Mouse (Mus musculus) gastrocnemius, adult 18-20 months (tissue): Measurements from ENCODE around the gene 4933430I17Rik. TPM values are rescaled to one million over a fixed set of nuclear protein-coding genes. Genes with fewer than 3 reads are reported as not detected.
A peak's percentile ranks its signal among the peaks of the same experiment; 100 is the strongest.

ENCODE experiments used
- DNase-seq: peaks from one replicate; pipeline ENCODE4 v3.0.0; 2021; ENCODE audit warnings: low spot score
- total RNA-seq, 2 experiments: library from RNA; stranded (reverse); gene quantifications; 2 replicates each; pipeline ENCODE4 v1.2.3; 2021

The 4933430I17Rik gene
- total RNA-seq, 2 experiments from 2014 or later = 0.11 TPM; not detected in 1

DNA sequence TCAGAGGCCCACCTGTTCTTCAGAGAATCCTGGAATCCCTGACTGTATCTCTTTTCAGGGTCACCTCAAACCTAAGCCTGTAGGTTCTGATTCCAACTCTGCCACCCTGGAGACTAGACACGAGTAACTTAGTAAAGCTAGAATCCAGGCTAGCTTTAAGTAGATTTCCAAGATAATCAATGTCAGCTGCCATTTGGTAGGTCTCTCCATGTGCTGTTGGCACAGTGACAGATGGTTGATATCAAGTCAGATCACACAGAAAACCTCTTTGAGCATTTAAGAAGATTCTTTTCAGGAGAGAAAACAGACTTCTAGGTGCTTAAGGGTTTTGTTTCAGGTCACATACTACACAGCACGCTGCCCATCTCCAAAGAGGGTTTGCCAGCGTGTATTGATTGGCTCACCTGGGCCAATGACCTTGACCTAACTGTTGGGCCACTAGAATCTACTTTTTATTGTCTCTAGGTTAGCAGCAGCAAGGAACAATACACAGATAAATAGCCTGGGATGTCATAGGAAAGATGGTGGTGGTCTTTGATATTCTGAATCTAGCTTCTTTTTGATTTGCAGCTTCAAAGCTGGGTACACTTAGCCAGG lies 21.7 kb upstream of the 4933430I17Rik start, which contains the start of gene Hdhd3:
TSS of gene Hdhd3 (minus strand) at position 94 of the 597 bp plus-strand sequence.
- no peak for DNase-seq

- no peak for DNase-seq
Measured at GRCm38 (mm10) chr4:62505991-62506390, 19.2 kb upstream of the 4933430I17Rik start.

DNA sequence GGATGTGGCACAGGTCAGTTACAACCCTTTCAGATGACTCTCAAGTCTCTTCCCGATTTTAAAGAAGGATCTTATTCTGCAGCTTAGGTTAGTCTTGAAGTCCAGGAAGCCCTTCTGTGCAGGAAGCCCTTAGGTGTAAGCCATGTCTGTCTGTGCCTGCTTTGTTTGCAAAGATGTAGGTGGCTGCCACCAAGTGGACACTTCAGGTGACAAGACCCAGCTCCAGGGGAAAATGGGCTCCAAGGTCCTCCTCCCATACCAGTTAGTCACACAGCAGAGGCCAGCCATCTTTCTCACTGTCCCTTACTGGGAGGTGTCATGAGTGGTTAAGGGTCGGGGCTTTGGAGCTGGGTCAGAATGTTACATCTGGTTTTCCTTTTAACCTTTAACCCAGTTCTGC lies 18.4 kb upstream of the 4933430I17Rik start:
- DNase-seq = peak; percentile 30

GRCm38 (mm10) chr4:62508839-62509238 lies 16.3 kb upstream of the 4933430I17Rik start:
- DNase-seq = no peak

GRCm38 (mm10) chr4:62509946-62510345 lies 15.2 kb upstream of the 4933430I17Rik start:
- no peak for DNase-seq

DNA sequence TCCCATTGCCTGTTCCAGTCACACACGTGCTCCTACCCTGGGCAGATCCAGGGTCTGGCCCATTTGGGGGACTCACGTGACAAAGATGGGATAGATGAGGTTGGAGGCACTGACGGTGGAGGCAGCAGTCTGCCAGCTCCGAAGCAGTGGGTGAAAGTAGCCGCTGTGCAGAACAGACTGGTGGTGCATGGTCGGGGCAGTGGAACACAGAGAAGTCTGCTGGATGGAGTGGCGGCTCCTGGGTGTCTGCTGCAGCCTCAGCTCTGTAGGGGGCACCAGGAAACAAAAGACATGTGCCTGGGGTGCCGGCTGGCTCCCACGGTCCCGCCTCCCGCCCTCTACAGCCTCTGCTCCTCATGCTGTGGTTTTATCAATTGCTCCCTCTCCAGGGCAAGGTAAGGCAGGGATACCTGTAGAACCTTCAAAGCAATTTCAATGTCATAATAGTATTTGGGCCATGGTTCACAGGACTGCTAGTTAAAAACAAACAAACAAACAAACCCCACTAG lies 11.1 kb upstream of the 4933430I17Rik start:
- DNase-seq = no peak

DNA sequence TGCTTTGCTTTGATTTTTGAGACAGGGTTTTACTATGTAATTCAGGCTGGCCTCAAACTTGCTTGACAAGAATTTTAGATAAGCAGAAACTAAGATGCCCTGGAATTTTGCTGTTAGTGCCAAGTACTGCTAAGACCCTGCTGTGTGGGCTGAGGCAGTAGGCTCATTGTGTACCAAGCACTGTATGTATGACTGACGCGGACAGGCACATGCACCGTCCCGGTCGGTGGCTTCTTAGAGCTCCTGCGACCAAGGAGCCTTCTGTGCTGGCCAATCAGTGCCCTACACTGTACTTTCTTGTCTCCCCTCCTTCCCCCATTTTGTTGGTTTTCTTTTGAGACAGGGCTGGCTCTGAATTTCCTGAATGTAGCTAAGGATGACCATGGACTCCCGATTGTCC lies 10.2 kb upstream of the 4933430I17Rik start:
- no peak for DNase-seq

GRCm38 (mm10) chr4:62515490-62515889 lies 9.7 kb upstream of the 4933430I17Rik start:
- no peak for DNase-seq

DNA sequence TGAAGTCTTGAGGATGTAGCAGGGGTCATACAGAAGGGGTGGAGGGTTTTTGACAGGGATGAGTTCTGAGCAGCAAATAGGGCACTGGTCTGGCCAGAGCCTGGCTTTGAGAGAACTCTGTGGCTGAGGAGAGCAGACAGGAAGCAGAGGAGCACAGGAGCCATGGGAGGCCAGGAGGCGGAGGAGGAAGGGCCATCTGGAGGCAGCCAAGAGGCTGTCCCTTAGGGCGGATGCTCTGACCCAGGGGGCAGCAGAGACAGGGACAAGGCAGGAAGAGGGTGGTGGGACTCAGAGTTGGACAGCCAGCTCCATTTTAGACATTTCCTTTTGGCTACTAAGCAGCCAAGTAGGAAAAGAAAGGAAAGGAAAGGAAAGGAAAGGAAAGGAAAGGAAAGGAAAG lies 9.1 kb upstream of the 4933430I17Rik start:
- DNase-seq = no peak

DNA sequence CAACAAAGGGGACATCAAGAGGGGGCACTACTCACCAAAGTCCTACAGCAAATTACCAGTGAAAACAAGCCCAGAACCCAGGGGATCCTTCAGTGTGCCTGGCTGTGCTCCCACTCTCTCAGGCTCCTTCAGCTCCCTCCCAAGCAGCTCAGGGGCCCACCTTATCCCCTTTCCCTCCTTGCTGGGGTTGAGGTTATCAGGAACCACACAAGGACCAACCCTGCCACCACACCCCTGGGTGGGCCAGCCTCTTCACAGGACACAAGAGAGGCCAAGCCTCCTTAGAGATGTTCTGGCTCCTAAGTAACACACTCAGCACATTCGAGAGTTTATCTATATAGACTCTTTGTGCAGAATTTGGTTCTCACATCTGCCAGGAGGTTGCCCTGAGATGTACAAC lies 8.6 kb upstream of the 4933430I17Rik start:
- no peak for DNase-seq

DNA sequence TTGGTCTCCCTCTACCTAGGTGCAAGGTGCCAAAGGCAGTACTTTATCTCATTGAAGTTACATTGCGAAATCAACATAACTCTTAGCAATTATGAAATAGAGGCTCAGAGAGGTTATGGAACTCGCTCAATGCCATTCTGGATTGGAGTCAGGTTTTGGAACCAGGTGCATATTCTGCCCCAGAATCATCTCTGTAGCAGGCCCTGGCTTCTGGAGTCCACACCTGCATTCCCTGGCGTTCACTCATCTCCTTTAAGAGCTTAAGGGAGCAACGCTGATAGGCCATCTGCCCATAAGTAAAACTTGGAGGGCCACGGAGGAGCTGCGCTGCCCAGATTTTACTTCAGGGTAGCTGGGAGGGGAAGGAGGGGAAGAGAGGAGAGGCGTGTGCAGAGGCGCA lies 8.1 kb upstream of the 4933430I17Rik start:
- DNase-seq = no peak

DNA sequence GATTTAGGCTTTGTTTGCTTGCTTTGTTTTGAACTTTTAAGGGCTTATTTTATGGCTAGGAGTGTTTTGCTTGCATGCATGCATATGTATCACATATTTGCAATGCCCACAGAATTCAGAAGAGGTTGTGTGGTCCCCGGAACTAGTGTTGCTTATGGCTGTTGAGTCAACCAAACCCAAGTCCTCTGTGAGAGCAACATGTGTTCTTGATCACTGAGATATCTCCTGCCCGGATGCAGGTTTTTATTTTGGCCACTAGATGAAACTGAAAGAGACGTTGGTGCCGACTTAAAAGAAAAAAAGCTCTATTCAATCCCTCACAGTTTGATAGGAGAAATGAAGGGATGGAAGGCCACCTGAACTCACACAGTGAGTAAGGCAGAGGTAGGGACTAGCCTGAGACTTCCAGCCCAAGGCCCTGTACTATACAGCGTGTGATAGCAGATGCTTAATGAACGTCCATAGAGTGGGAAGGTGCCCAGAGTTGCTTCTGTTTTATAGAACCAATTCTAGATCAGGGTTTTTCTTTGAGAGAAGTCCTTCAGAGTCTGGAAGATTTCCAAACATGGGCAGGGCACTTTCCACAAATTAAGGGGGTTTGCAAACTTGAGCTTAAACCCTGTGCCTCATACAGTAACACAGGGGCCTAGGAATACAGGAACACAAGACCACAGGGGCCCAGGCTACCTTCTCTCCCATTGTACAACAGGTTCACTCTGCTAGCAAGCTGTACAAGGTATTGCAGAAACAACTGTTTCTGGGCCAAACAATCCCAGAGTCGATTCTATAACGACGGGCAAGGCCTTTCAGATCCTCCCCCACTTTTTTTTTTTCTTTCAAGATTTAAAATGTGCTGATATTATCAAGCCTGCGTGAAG lies 7.4 kb upstream of the 4933430I17Rik start:
- no peak for DNase-seq

- DNase-seq = peak; percentile 23
Measured at GRCm38 (mm10) chr4:62518416-62519121, 6.6 kb upstream of the 4933430I17Rik start.

GRCm38 (mm10) chr4:62519122-62519848 lies 5.9 kb upstream of the 4933430I17Rik start:
- no peak for DNase-seq

GRCm38 (mm10) chr4:62519849-62520233 lies 5.3 kb upstream of the 4933430I17Rik start, which contains the start of gene Alad:
Gene Alad, minus strand, starts transcription at chr4:62519918.
- peak; percentile 86 for DNase-seq

DNA sequence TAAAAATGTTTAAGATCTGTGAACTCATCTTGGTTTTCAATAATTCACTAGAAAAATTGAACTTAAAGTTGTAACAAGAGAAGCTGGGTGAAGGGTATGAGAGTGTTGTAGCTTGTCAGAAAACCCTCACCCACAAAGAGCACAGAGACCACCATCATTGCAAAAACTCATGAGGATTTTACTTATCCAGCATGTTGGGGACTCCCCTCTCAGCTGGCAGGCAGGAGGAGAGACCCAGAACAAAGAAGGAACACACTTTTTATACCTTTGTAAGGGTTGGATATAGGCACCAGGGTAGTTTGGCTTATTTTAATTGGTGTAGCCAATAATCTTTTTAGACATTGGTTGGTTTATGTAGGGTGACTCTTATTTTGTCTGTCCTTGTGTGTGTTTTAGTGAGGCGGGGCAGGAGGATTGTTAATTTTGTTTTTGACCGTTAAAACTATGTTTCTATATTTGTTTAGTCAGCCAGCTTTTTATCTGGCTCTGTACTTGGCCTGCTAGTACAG lies 4.2 kb upstream of the 4933430I17Rik start:
- DNase-seq = no peak

GRCm38 (mm10) chr4:62525489-62525811 lies 281 bp downstream of the 4933430I17Rik start:
- DNase-seq = no peak

- DNase-seq = no peak
Measured at GRCm38 (mm10) chr4:62526256-62526655, 1.1 kb downstream of the 4933430I17Rik start.

DNA sequence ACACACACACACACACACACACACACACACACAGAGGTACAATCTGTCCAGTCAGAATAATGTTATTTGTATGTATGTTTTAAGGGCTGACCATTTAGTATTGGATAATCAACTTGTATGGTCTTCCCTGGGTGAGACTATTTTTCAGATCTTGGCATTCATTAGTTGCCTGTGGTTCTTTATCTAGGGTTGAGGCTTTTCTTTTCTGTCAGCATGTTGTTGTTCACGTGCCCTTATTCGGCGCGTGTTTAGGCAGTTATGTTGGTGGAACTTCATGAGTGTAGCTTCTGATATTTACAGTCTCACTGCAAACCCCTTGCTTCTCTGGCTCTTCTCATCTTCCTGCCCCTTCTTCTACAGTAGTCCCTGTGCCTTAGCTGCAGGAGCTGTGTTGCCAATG lies 2.5 kb downstream of the 4933430I17Rik start:
- no peak for DNase-seq

DNA sequence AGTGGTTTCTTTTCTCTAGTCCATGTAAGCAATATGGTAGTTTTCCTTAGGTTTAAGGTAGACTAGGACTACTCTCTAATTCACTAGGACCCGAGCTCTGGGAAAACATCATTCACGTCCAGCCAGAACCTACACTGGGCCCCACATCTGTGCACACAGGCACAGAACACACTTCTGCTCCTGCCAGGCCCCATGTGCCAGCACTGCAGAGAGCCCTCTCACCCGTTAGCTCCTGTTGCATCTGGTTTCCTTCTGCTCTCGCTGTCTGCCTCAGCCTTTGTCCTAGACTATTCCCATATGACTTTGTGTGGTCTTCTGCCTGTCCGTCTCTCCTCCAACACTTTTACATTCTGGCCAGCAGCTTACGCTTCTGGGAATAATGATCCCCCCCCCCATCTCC lies 8.6 kb downstream of the 4933430I17Rik start:
- no peak for DNase-seq

GRCm38 (mm10) chr4:62541802-62542201 lies 16.6 kb downstream of the 4933430I17Rik start:
- no peak for DNase-seq
